Mouse (Mus musculus): ENCODE measurements at regions not wholly inside any gene's neighbourhood (a gene's known extent, or its start where the extent isn't known, plus 50 kb on each side); places are given as distances from the start of the nearest gene placed in this dataset.
A peak's percentile ranks its signal among the peaks of the same experiment; 100 is the strongest.

DNA sequence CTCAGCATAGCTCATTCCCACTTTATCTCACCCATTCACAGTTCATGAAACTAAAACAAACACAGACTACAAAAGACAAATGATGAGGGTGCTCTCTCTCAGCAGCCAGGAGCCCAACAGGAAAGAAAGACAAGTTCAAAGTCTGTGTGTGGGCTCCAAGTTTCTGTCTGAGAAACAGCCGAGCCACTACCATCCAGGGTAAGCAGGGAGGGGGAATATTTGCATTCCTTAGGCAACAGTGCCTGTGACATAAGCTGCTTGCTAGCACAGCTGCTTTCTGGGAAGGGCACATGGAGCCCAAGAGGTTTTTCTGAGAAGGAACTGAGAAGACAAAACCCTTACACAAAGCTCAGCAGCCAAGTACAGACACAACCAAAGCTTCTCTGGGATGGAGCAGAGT is 78.5 kb downstream of the Cmpk2 start:
- no peak for ATAC-seq (replicated peaks; ENCODE audit: insufficient number of reproducible peaks, insufficient read depth, low FRiP score, low read depth)
- no peaks in the 10 kb centered on the region for H3K9me3 ChIP-seq (replicated peaks)
- no peak overlapping the region for H3K27ac ChIP-seq

GRCm38 (mm10) chr12:26546361-26546760 is 77.4 kb downstream of the Cmpk2 start:
- H3K4me2 ChIP-seq, result peak overlapping the region; percentile 7

More for the DNA sequence above, 78.5 kb downstream of the Cmpk2 start:
- Histone ChIP-seq H3K4me3 (no peak overlapping the region), H3K27me3 (peaks cover 15% of the 10 kb centered on the region), H3K36me3 (no peaks in the 10 kb centered on the region), H3K4me1 (replicated peaks) (peaks cover 15% of the 10 kb centered on the region), H3K4me2 (no peak overlapping the region), H3K9ac (no peak overlapping the region)
- WGBS, result 20% methylated on average over 1 of the region's 1 CpGs

GRCm38 (mm10) chr12:26543463-26543862 is 74.5 kb downstream of the Cmpk2 start:
- no peak for ATAC-seq (replicated peaks; ENCODE audit: insufficient number of reproducible peaks, insufficient read depth, low FRiP score, low read depth)
- Histone ChIP-seq H3K27me3 (peaks cover 33% of the 10 kb centered on the region), H3K9ac (no peak overlapping the region), H3K4me2 (no peak overlapping the region), H3K27ac (no peak overlapping the region), H3K4me1 (replicated peaks) (peaks cover 15% of the 10 kb centered on the region), H3K4me3 (no peak overlapping the region), H3K36me3 (no peaks in the 10 kb centered on the region), H3K9me3 (replicated peaks) (no peaks in the 10 kb centered on the region)
- 69% methylated on average over 1 of the region's 1 CpGs for WGBS

More at GRCm38 (mm10) chr12:26546361-26546760, 77.4 kb downstream of the Cmpk2 start:
- peaks cover 15% of the 10 kb centered on the region for H3K4me1 ChIP-seq (replicated peaks)
- no peak overlapping the region for H3K9ac ChIP-seq
- no peaks in the 10 kb centered on the region for H3K9me3 ChIP-seq (replicated peaks)
- peak; percentile 55; the same call in 1 of the 2 replicates for ATAC-seq (replicated peaks; ENCODE audit: insufficient number of reproducible peaks, insufficient read depth, low FRiP score, low read depth)
- H3K27ac ChIP-seq, result no peak overlapping the region
- 20% methylated on average over 6 of the region's 6 CpGs for WGBS
- no peaks in the 10 kb centered on the region for H3K36me3 ChIP-seq
- H3K4me3 ChIP-seq, result no peak overlapping the region
- peaks cover 19% of the 10 kb centered on the region for H3K27me3 ChIP-seq

DNA sequence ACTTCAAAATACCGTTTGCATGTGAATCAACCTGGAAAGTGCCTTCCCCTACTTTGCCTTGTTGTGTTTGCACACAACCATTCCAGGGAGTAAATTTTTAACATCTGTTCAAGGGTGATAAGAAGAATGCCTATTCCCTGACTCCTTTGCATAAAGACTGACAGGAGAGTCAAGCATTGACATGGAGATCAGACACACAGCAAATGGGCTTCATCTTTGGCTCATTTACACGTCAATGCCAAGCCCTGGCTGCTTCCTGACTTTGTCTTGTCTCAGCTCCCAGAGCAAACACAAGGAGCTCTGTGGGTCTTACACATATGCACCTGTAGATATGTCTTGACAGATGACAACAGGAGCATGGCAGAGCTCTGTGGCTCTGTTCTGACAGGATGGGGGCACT is 73.4 kb downstream of the Cmpk2 start:
- Histone ChIP-seq H3K4me3 (no peak overlapping the region), H3K9me3 (replicated peaks) (no peaks in the 10 kb centered on the region), H3K4me2 (no peak overlapping the region), H3K27me3 (peaks cover 36% of the 10 kb centered on the region), H3K27ac (no peak overlapping the region), H3K9ac (no peak overlapping the region), H3K4me1 (replicated peaks) (peaks cover 12% of the 10 kb centered on the region), H3K36me3 (no peaks in the 10 kb centered on the region)
- ATAC-seq (replicated peaks; ENCODE audit: insufficient number of reproducible peaks, insufficient read depth, low FRiP score, low read depth), result no peak
- WGBS, result 46% methylated on average over 2 of the region's 2 CpGs

DNA sequence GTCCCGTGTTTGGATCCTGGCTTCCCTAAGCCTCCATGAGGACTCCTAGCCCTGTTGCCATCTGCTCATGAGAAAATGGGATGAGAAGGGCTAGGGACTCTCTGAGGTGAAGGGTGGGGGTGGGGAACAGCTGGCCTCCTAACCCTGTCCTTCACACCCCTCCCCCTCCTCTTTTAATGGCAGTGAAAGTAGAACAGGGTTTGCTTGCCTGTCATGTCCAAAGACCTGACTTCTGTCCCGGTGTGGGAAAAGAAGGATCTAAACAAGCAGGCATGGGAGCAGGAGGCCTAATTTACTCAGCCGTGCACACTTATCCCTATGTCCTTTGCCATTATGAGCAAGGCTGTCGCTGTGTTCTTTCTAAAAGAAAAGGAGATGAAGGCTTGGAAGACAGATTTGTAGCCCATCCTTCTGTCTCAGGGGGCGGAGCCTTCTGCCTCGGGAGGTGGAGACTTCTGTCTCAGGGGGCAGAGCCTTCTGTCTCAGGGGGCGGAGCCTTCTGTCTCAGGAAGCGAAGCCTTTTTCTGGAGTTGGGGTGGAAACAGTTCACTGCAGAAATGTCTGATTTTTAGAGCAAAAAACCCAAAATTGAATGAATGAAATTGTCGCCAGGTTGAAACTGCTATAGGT is 66.4 kb downstream of the Cmpk2 start:
- Histone ChIP-seq H3K4me3 (no peak overlapping the region), H3K36me3 (no peaks in the 10 kb centered on the region), H3K4me2 (no peak overlapping the region), H3K9ac (no peak overlapping the region), H3K27ac (no peak overlapping the region), H3K4me1 (replicated peaks) (peaks cover 9% of the 10 kb centered on the region; the same call in 1 of the 2 replicates), H3K9me3 (replicated peaks) (no peaks in the 10 kb centered on the region), H3K27me3 (peaks cover 18% of the 10 kb centered on the region; the same call in 1 of the 2 replicates)
- ATAC-seq (replicated peaks; ENCODE audit: insufficient number of reproducible peaks, insufficient read depth, low FRiP score, low read depth), result no peak
- WGBS, result 77% methylated on average over 9 of the region's 9 CpGs

DNA sequence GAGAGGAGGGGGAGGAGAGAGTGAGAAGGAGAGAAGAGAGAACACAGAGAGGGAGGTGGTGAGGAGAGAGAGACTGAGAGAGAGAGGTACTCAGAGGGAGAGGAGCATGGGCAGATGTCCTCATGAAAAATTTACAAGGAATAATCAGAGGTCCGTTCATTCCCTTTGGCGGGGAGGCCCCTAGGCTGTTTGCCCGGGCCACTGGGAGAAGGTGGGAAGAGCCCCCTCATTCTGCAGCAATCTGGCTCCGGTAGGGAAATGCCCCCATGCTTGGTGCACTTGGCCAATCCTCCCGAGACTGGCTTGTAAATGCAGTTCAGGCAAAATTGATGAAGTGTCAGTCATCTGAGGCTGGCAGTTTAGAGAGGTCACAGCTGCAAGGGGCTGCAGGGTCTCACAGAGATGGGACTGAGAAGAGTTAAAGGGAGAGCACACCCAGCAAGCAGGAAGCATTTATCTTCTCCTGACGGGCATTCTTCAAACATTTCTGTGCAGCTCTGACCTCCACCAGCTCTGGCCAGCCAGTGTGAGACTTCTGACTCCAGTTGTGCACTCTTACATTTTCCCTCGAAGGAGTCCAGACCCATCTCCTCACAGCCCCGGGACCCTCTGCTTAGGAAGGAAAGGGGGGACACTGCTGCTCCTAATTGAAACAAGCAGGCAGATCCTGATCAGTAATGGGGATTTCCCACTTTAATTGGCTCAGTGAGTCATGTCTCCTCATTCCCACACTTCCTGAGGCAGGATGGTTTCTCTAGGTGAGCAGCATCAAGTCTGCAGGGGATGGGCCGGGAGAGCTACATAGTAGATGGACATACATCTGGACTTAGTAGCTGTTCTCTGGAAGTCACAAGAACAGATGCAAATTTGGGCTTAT is 65.5 kb downstream of the Cmpk2 start:
- Histone ChIP-seq H3K4me1 (replicated peaks) (peaks cover 9% of the 10 kb centered on the region; the same call in 1 of the 2 replicates), H3K4me2 (no peak overlapping the region), H3K27ac (no peak overlapping the region), H3K27me3 (peaks cover 15% of the 10 kb centered on the region; the same call in 1 of the 2 replicates), H3K4me3 (no peak overlapping the region), H3K9ac (no peak overlapping the region), H3K36me3 (no peaks in the 10 kb centered on the region), H3K9me3 (replicated peaks) (no peaks in the 10 kb centered on the region)
- WGBS, result 35% methylated on average over 9 of the region's 9 CpGs
- no peak for ATAC-seq (replicated peaks; ENCODE audit: insufficient number of reproducible peaks, insufficient read depth, low FRiP score, low read depth)

DNA sequence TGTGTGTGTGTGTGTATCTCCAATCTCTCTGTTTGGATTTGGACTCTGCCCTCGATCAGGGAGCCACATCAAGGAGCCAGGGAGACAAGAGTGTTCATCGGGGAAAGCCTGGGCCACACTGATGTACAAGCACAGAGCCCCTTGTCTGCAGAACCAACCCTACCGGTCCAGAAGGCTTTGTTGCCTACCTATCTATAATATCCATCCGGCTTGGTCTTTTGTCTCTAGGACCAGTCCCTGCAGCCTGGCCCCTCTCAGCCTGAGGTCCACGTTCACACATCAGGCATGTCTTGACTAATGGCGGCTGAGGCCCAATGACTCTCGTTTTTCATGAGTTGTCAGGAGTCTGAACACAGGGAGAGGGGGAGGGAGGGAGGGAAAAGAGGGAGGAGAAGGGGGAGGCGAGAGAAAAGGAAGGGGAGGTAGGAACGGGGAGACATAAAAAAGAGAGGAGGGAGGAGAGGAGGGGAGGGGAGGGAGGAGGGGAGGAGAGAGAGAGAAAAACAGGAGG is 64.7 kb downstream of the Cmpk2 start:
- H3K4me2 ChIP-seq, result no peak overlapping the region
- ATAC-seq (replicated peaks; ENCODE audit: insufficient number of reproducible peaks, insufficient read depth, low FRiP score, low read depth), result no peak
- peaks cover 9% of the 10 kb centered on the region; the same call in 1 of the 2 replicates for H3K4me1 ChIP-seq (replicated peaks)
- no peaks in the 10 kb centered on the region for H3K36me3 ChIP-seq
- no peak overlapping the region for H3K27ac ChIP-seq
- no peak overlapping the region for H3K9ac ChIP-seq
- no peaks in the 10 kb centered on the region for H3K9me3 ChIP-seq (replicated peaks)
- peaks cover 14% of the 10 kb centered on the region; the same call in 1 of the 2 replicates for H3K27me3 ChIP-seq
- H3K4me3 ChIP-seq, result no peak overlapping the region
- 63% methylated on average over 9 of the region's 9 CpGs for WGBS

DNA sequence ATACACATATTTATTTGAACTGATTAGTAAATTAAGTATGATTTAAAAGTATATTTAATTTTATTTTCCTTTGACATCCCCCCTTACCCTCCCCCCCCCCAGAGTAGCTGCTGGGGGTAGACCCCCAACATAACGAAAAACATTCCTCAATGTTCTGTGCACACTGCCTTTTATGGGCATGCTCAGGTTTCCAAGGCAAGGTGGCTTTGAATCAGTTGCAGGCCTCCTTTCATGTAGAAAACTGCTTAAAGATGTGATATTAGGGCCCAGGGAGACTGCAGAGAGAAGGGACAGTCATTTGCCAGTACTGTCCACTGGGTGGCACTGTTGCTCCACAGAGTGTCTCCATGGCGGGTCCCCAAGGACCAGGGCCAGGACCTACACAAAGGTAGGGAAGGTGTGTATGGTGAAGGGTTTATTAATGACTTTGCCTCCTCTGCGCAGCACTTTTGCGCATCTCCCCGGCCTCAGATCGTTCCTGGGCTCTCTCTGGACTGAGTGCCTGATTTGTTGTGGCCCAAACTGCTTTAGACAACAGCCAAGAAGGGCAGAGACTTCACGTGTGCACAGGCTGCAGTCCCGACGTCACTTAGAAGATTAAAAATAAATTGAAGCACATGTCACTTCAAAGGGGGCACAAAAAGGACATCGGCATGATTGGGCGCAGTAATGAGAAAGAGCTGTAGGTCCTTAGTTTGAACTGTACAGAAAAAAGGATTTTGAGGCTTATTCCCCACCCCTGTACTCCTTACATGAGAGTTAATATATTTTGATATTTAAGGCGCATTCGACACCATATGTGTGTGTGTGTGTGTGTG is 64.0 kb downstream of the Cmpk2 start:
- H3K4me2 ChIP-seq, result peak overlapping the region; percentile 6; the same call in 1 of the 2 replicates
- H3K36me3 ChIP-seq, result no peaks in the 10 kb centered on the region
- H3K4me3 ChIP-seq, result no peak overlapping the region
- no peak overlapping the region for H3K27ac ChIP-seq
- WGBS, result 44% methylated on average over 13 of the region's 13 CpGs
- no peak overlapping the region for H3K9ac ChIP-seq
- H3K4me1 ChIP-seq (replicated peaks), result peaks cover 9% of the 10 kb centered on the region; the same call in 1 of the 2 replicates
- H3K9me3 ChIP-seq (replicated peaks), result no peaks in the 10 kb centered on the region
- H3K27me3 ChIP-seq, result peaks cover 11% of the 10 kb centered on the region; the same call in 1 of the 2 replicates
- peak; percentile 50 for ATAC-seq (replicated peaks; ENCODE audit: insufficient number of reproducible peaks, insufficient read depth, low FRiP score, low read depth)

GRCm38 (mm10) chr12:26532076-26532475 is 63.1 kb downstream of the Cmpk2 start:
- no peak for ATAC-seq (replicated peaks; ENCODE audit: insufficient number of reproducible peaks, insufficient read depth, low FRiP score, low read depth)
- no peak overlapping the region for H3K27ac ChIP-seq
- no peaks in the 10 kb centered on the region for H3K9me3 ChIP-seq (replicated peaks)
- H3K4me3 ChIP-seq, result no peak overlapping the region
- H3K27me3 ChIP-seq, result peaks cover 9% of the 10 kb centered on the region; the same call in 1 of the 2 replicates
- peaks cover 9% of the 10 kb centered on the region; the same call in 1 of the 2 replicates for H3K4me1 ChIP-seq (replicated peaks)
- no peak overlapping the region for H3K4me2 ChIP-seq
- no peaks in the 10 kb centered on the region for H3K36me3 ChIP-seq
- 73% methylated on average over 6 of the region's 6 CpGs for WGBS
- H3K9ac ChIP-seq, result no peak overlapping the region
